Mouse (Mus musculus) bone marrow macrophage, adult 2 months (primary cell): ENCODE measurements at regions not wholly inside any gene's neighbourhood (a gene's known extent, or its start where the extent isn't known, plus 50 kb on each side); places are given as distances from the start of the nearest gene placed in this dataset.

ENCODE experiments used
- CTCF ChIP-seq: IDR thresholded peaks from 2 replicates; pipeline ENCODE4 v1.5.1; 2012; ENCODE audit warnings: low read depth, mild to moderate bottlenecking, low read length, moderate library complexity
- POLR2A ChIP-seq: IDR thresholded peaks from 2 replicates; pipeline ENCODE4 v1.6.1; 2012; ENCODE audit warnings: mild to moderate bottlenecking, low read depth, low read length, borderline replicate concordance

DNA sequence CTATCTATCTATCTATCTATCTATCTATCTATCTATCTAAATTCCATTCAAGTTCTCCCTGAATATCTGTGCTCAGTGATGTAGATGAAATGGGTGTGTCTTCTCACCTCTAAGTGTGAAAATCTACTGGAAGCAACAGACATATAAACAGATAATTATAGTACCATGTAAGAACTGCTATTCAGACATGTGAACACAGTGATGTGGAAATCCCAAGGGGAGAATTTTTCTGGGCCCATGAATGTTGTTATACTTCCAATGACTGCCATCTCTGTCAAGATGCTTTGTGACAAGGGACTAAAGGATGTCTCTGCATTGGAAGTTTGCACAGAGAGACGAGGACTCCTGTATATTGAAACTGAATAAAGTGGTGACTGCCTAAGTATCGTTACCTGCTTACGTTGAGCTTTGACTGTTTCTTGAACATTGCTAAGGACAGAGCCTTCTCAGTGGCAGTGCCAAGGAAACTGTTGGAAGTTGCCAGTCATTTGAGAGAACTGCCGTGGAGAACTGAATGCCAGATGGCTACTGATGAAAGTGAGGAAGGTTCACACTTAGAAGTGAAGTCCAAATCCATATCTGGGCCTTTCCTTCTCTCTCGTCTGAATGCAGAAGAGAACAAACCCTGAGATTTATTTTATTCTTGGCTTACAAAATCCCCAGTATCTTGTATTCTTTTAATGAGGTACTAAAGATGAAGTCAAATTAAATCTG lies 175.0 kb upstream of the Cd180 start:
- TF ChIP-seq CTCF (no peak), POLR2A (no peak)
